Mouse (Mus musculus) bone marrow macrophage, adult 2 months (primary cell): ENCODE results near the gene Mgat4e.

Experiments
- CTCF ChIP-seq: IDR thresholded peaks from 2 replicates; pipeline ENCODE4 v1.5.1; 2012; ENCODE audit warnings: low read depth, mild to moderate bottlenecking, low read length, moderate library complexity
- POLR2A ChIP-seq: IDR thresholded peaks from 2 replicates; pipeline ENCODE4 v1.6.1; 2012; ENCODE audit warnings: mild to moderate bottlenecking, low read depth, low read length, borderline replicate concordance

GRCm38 (mm10) chr1:134540610-134541009, 8.9 kb downstream of the Mgat4e start:
- TF ChIP-seq CTCF (no peak), POLR2A (no peak)
